Mouse (Mus musculus): ENCODE data around the gene Cecr2. TPM values are rescaled to one million over a fixed set of nuclear protein-coding genes. Genes with fewer than 3 reads are reported as not detected.

Cecr2 gene
- polyA plus RNA-seq, 1 experiment from 2014 or later, result 3.6 TPM

- peak overlapping the region; percentile 13; the same call in 1 of the 2 replicates for H3K4me2 ChIP-seq (ENCODE audit: low read length)
- no peak overlapping the region for H3K9ac ChIP-seq (ENCODE audit: low read depth, low read length)
- no peak for ATAC-seq (replicated peaks; ENCODE audit: low FRiP score, low read depth)
- H3K9me3 ChIP-seq (replicated peaks; ENCODE audit: low read length), result no peaks in the 10 kb centered on the region
- no peak overlapping the region for H3K4me3 ChIP-seq (replicated peaks; ENCODE audit: low read depth, low read length)
- no peaks in the 10 kb centered on the region for H3K4me1 ChIP-seq (replicated peaks; ENCODE audit: insufficient read depth, low read length)
- no peaks in the 10 kb centered on the region for H3K36me3 ChIP-seq (ENCODE audit: insufficient read depth, low read length)
- H3K27me3 ChIP-seq (ENCODE audit: insufficient read depth, low read length), result no peaks in the 10 kb centered on the region
- no peak for TF ChIP-seq CTCF (IDR thresholded peaks at IDR 0.05; ENCODE audit: low read depth)
- no peak for DNase-seq (ENCODE audit: low spot score)
- no peak overlapping the region for H3K27ac ChIP-seq
- 6% methylated on average over 4 of the region's 4 CpGs for WGBS
These were observed 50.4 kb downstream of the Cecr2 start for GRCm38 (mm10) chr6:120716531-120716984.

GRCm38 (mm10) chr6:120725986-120726385 is 59.8 kb downstream of the Cecr2 start:
- H3K4me1 ChIP-seq (replicated peaks; ENCODE audit: insufficient read depth, low read length), result no peaks in the 10 kb centered on the region
- no peak for ATAC-seq (replicated peaks; ENCODE audit: low FRiP score, low read depth)
- no peaks in the 10 kb centered on the region for H3K9me3 ChIP-seq (replicated peaks; ENCODE audit: low read length)
- 45% methylated on average over 2 of the region's 2 CpGs for WGBS
- no peak overlapping the region for H3K27ac ChIP-seq
- no peak for DNase-seq (ENCODE audit: low spot score)
- no peak for TF ChIP-seq CTCF (IDR thresholded peaks at IDR 0.05; ENCODE audit: low read depth)
- no peak overlapping the region for H3K4me2 ChIP-seq (ENCODE audit: low read length)
- no peaks in the 10 kb centered on the region for H3K36me3 ChIP-seq (ENCODE audit: insufficient read depth, low read length)
- H3K9ac ChIP-seq (ENCODE audit: low read depth, low read length), result no peak overlapping the region
- H3K27me3 ChIP-seq (ENCODE audit: insufficient read depth, low read length), result no peaks in the 10 kb centered on the region
- no peak overlapping the region for H3K4me3 ChIP-seq (replicated peaks; ENCODE audit: low read depth, low read length)

- ATAC-seq (replicated peaks; ENCODE audit: low FRiP score, low read depth) (no peak), DNase-seq (ENCODE audit: low spot score) (no peak)
- H3K4me2 ChIP-seq (ENCODE audit: low read length), result no peak overlapping the region
- H3K27ac ChIP-seq, result no peak overlapping the region
- WGBS, result 88% methylated on average over 3 of the region's 3 CpGs
- H3K27me3 ChIP-seq (ENCODE audit: insufficient read depth, low read length), result no peaks in the 10 kb centered on the region
- H3K9ac ChIP-seq (ENCODE audit: low read depth, low read length), result no peak overlapping the region
- H3K4me1 ChIP-seq (replicated peaks; ENCODE audit: insufficient read depth, low read length), result no peaks in the 10 kb centered on the region
- H3K9me3 ChIP-seq (replicated peaks; ENCODE audit: low read length), result no peaks in the 10 kb centered on the region
- H3K36me3 ChIP-seq (ENCODE audit: insufficient read depth, low read length), result no peaks in the 10 kb centered on the region
- no peak for TF ChIP-seq CTCF (IDR thresholded peaks at IDR 0.05; ENCODE audit: low read depth)
- H3K4me3 ChIP-seq (replicated peaks; ENCODE audit: low read depth, low read length), result no peak overlapping the region
These were observed 69.8 kb downstream of the Cecr2 start for GRCm38 (mm10) chr6:120736011-120736410.

GRCm38 (mm10) chr6:120736566-120736965 is 70.4 kb downstream of the Cecr2 start:
- H3K4me1 ChIP-seq (replicated peaks; ENCODE audit: insufficient read depth, low read length), result no peaks in the 10 kb centered on the region
- peak; percentile 86 for DNase-seq (ENCODE audit: low spot score)
- no peaks in the 10 kb centered on the region for H3K27me3 ChIP-seq (ENCODE audit: insufficient read depth, low read length)
- no peaks in the 10 kb centered on the region for H3K36me3 ChIP-seq (ENCODE audit: insufficient read depth, low read length)
- no peak; the same call in 1 of the 2 replicates for ATAC-seq (replicated peaks; ENCODE audit: low FRiP score, low read depth)
- no peaks in the 10 kb centered on the region for H3K9me3 ChIP-seq (replicated peaks; ENCODE audit: low read length)
- H3K9ac ChIP-seq (ENCODE audit: low read depth, low read length), result no peak overlapping the region
- no peak overlapping the region for H3K4me3 ChIP-seq (replicated peaks; ENCODE audit: low read depth, low read length)
- no peak overlapping the region for H3K27ac ChIP-seq
- peak; percentile 90 for TF ChIP-seq CTCF (IDR thresholded peaks at IDR 0.05; ENCODE audit: low read depth)
- 64% methylated on average over 3 of the region's 3 CpGs for WGBS
- no peak overlapping the region for H3K4me2 ChIP-seq (ENCODE audit: low read length)

GRCm38 (mm10) chr6:120743130-120743529 is 77.0 kb downstream of the Cecr2 start:
- no peaks in the 10 kb centered on the region for H3K36me3 ChIP-seq (ENCODE audit: insufficient read depth, low read length)
- no peak overlapping the region for H3K4me3 ChIP-seq (replicated peaks; ENCODE audit: low read depth, low read length)
- no peak for DNase-seq (ENCODE audit: low spot score)
- WGBS, result 87% methylated on average over 2 of the region's 2 CpGs
- H3K27me3 ChIP-seq (ENCODE audit: insufficient read depth, low read length), result no peaks in the 10 kb centered on the region
- no peak for ATAC-seq (replicated peaks; ENCODE audit: low FRiP score, low read depth)
- TF ChIP-seq CTCF (IDR thresholded peaks at IDR 0.05; ENCODE audit: low read depth), result no peak
- no peaks in the 10 kb centered on the region for H3K9me3 ChIP-seq (replicated peaks; ENCODE audit: low read length)
- H3K4me2 ChIP-seq (ENCODE audit: low read length), result no peak overlapping the region
- no peak overlapping the region for H3K9ac ChIP-seq (ENCODE audit: low read depth, low read length)
- H3K4me1 ChIP-seq (replicated peaks; ENCODE audit: insufficient read depth, low read length), result no peaks in the 10 kb centered on the region
- no peak overlapping the region for H3K27ac ChIP-seq

- Histone ChIP-seq H3K27ac (no peak overlapping the region), H3K27me3 (ENCODE audit: insufficient read depth, low read length) (no peaks in the 10 kb centered on the region), H3K36me3 (ENCODE audit: insufficient read depth, low read length) (no peaks in the 10 kb centered on the region), H3K4me1 (replicated peaks; ENCODE audit: insufficient read depth, low read length) (no peaks in the 10 kb centered on the region), H3K9me3 (replicated peaks; ENCODE audit: low read length) (no peaks in the 10 kb centered on the region), H3K4me3 (replicated peaks; ENCODE audit: low read depth, low read length) (no peak overlapping the region), H3K4me2 (ENCODE audit: low read length) (no peak overlapping the region), H3K9ac (ENCODE audit: low read depth, low read length) (no peak overlapping the region)
- ATAC-seq (replicated peaks; ENCODE audit: low FRiP score, low read depth) (no peak), DNase-seq (ENCODE audit: low spot score) (no peak)
- no peak for TF ChIP-seq CTCF (IDR thresholded peaks at IDR 0.05; ENCODE audit: low read depth)
- whole genome bisulfite sequencing, result 80% methylated on average over 7 of the region's 7 CpGs
These were observed 78.1 kb downstream of the Cecr2 start for GRCm38 (mm10) chr6:120744266-120744665.

GRCm38 (mm10) chr6:120746416-120746815 is 80.2 kb downstream of the Cecr2 start:
- DNase-seq (ENCODE audit: low spot score), result peak; percentile 10
- no peak for TF ChIP-seq CTCF (IDR thresholded peaks at IDR 0.05; ENCODE audit: low read depth)
- Histone ChIP-seq H3K36me3 (ENCODE audit: insufficient read depth, low read length) (no peaks in the 10 kb centered on the region), H3K4me1 (replicated peaks; ENCODE audit: insufficient read depth, low read length) (no peaks in the 10 kb centered on the region), H3K9ac (ENCODE audit: low read depth, low read length) (no peak overlapping the region), H3K4me3 (replicated peaks; ENCODE audit: low read depth, low read length) (no peak overlapping the region), H3K4me2 (ENCODE audit: low read length) (no peak overlapping the region), H3K9me3 (replicated peaks; ENCODE audit: low read length) (no peaks in the 10 kb centered on the region), H3K27ac (no peak overlapping the region), H3K27me3 (ENCODE audit: insufficient read depth, low read length) (no peaks in the 10 kb centered on the region)
- no peak for ATAC-seq (replicated peaks; ENCODE audit: low FRiP score, low read depth)
- 74% methylated on average over 2 of the region's 2 CpGs for WGBS

Measured in kidney, postnatal 0 days (tissue).